18 mouse cellular contexts compared by ENCODE assay signal in genomic region chr1:73957428-73957827, GRCm38 (mm10).
A peak's percentile ranks its signal among the peaks of the same experiment; 100 is the strongest.
DNase-seq lines count a peak whose midpoint lies in the region; ATAC-seq lines count a peak whose summit lies in the region.
"Had no signal": no experiment of that assay in that cellular context is flagged by ENCODE, and none has a peak within 500 bp of the region (broad histone marks: within the 10 kb centered on the region; RNA-seq: fewer than 3 reads in every experiment).

No protein-coding gene starts in this region.

- H3K27me3 ChIP-seq in heart, embryonic 10.5 days (ENCODE audit: insufficient read depth, poor library complexity, severe bottlenecking), result peaks cover 16% of the 10 kb centered on the region
- no peaks in the 10 kb centered on the region for H3K27me3 ChIP-seq in heart, embryonic 16.5 days (ENCODE audit: control insufficient read depth, insufficient read depth, low read length)
- H3K27me3 ChIP-seq: limb, embryonic 12.5 days; liver, embryonic 15.5 days; midbrain, embryonic 15.5 days had no signal

- H3K4me2 ChIP-seq in heart, embryonic 16.5 days (ENCODE audit: low read depth, low read length), result peak overlapping the region; percentile 74
- H3K4me2 ChIP-seq: limb, embryonic 12.5 days; liver, embryonic 15.5 days; midbrain, embryonic 15.5 days had no signal

- H3K4me3 ChIP-seq in heart, embryonic 10.5 days, result no peak overlapping the region
- H3K4me3 ChIP-seq in heart, embryonic 16.5 days (ENCODE audit: low read length), result peak overlapping the region; percentile 19; the same call in 1 of the 2 replicates
- H3K4me3 ChIP-seq: limb, embryonic 12.5 days; liver, embryonic 15.5 days; midbrain, embryonic 15.5 days had no signal

- intact Hi-C loops in heart, postnatal 10 days (cut with DNase I), result no loop called here

- no peak for ATAC-seq in heart, embryonic 16.5 days (replicated peaks; ENCODE audit: extremely low read depth, insufficient read depth, low FRiP score)
- ATAC-seq: forebrain, embryonic 14.5 days; midbrain, embryonic 15.5 days had no signal

- H3K4me1 ChIP-seq in heart, embryonic 10.5 days, result peaks cover 99% of the 10 kb centered on the region
- H3K4me1 ChIP-seq in heart, embryonic 16.5 days (ENCODE audit: control insufficient read depth, insufficient read depth, low read length), result peaks cover 93% of the 10 kb centered on the region

- 72% methylated on average over 4 of the region's 4 CpGs for WGBS in heart, embryonic 10.5 days
- WGBS in heart, embryonic 16.5 days, result 57% methylated on average over 4 of the region's 4 CpGs

- no peak for DNase-seq in heart, embryonic 10.5 days (ENCODE audit: low spot score)
- no peak for DNase-seq in heart, postnatal 10 days
- peak; percentile 49 for DNase-seq in kidney, adult 11 months
- DNase-seq in kidney, adult 18-20 months, result no peak
- peak; percentile 54 for DNase-seq in lung, postnatal 36 days
- no peak for DNase-seq in liver
- no peak for DNase-seq in right cerebral cortex, adult 18-20 months
- DNase-seq: adrenal gland, adult 8-10 months; B cell, adult 2 months; cerebellum, adult 11 months; cerebellum, postnatal 14 days; kidney, postnatal 14 days; retina, postnatal 1 day had no signal

- H3K9me3 ChIP-seq in heart, embryonic 10.5 days, result no peaks in the 10 kb centered on the region
- no peaks in the 10 kb centered on the region for H3K9me3 ChIP-seq in heart, embryonic 16.5 days (replicated peaks; ENCODE audit: control insufficient read depth, low read length)
- H3K9me3 ChIP-seq: limb, embryonic 12.5 days; liver, embryonic 15.5 days; midbrain, embryonic 15.5 days had no signal

- peaks cover 18% of the 10 kb centered on the region for H3K36me3 ChIP-seq in heart, embryonic 10.5 days
- H3K36me3 ChIP-seq in heart, embryonic 16.5 days (ENCODE audit: control insufficient read depth, insufficient read depth), result peaks cover 21% of the 10 kb centered on the region
- H3K36me3 ChIP-seq: midbrain, embryonic 15.5 days had no signal

- H3K27ac ChIP-seq in heart, embryonic 10.5 days, result peak overlapping the region; percentile 73; the same call in 1 of the 2 replicates
- H3K27ac ChIP-seq in heart, embryonic 16.5 days (ENCODE audit: low read length), result peak overlapping the region; percentile 92
- H3K27ac ChIP-seq: limb, embryonic 12.5 days; liver, embryonic 15.5 days; midbrain, embryonic 15.5 days had no signal

- peak overlapping the region; percentile 65 for H3K9ac ChIP-seq in heart, embryonic 16.5 days (ENCODE audit: low read length)
- H3K9ac ChIP-seq: limb, embryonic 12.5 days; liver, embryonic 15.5 days; midbrain, embryonic 15.5 days had no signal

Comparison
In these comparisons a context has a peak if more than half of its experiments do, and no peak if none do; other contexts are left out.
1. DNase-seq: peak in kidney, adult 11 months (single experiment) and lung, postnatal 36 days (single experiment); none in heart, embryonic 10.5 days (single experiment), heart, postnatal 10 days (0 of 2), kidney, adult 18-20 months (single experiment), liver (single experiment) and right cerebral cortex, adult 18-20 months (single experiment).